Mouse (Mus musculus): Measurements from ENCODE around the gene Gm36176.

- TF ChIP-seq CTCF (IDR thresholded peaks at IDR 0.05; ENCODE audit: borderline replicate concordance, insufficient read depth, low read depth, low read length) (no peak), POLR2A (IDR thresholded peaks at IDR 0.05; ENCODE audit: borderline replicate concordance, insufficient read depth, low read length) (no peak)
Observed at GRCm38 (mm10) chr10:77811743-77812142, 34.9 kb upstream of the Gm36176 start, which contains the start of gene Gm9507.

Measured in cerebellum, adult 2 months (tissue).